Mouse (Mus musculus): ENCODE measurements around the gene Tnfrsf1b. TPM values are rescaled to one million over a fixed set of nuclear protein-coding genes. Genes with fewer than 3 reads are reported as not detected.

Tnfrsf1b gene
- polyA plus RNA-seq, 1 experiment from 2014 or later = 4.4 TPM

DNA sequence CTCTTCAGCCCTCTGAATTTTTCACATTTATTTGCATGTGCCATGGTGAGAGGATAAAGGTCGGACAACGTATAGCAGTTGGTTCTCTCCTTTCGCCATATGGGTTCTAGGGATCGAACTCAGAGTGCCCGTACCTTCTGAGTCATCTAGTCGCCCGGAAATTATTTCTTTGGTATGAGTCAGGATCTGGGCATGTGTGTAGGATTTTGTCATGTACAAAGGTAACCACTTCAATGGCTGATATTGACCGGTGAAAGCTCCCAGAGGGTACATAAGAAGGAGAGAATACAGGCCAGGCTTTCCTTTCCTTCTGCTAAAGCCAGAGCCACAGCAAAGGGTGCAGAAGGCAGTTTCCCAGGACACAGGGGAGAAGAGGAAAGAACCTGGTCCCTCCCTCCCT, 41.9 kb downstream of the Tnfrsf1b start:
- Histone ChIP-seq H3K4me2 (replicated peaks) (no peak overlapping the region), H3K4me1 (replicated peaks; ENCODE audit: control insufficient read depth, insufficient read depth, low read length) (no peaks in the 10 kb centered on the region)
- WGBS = 94% methylated on average over 8 of the region's 8 CpGs

DNA sequence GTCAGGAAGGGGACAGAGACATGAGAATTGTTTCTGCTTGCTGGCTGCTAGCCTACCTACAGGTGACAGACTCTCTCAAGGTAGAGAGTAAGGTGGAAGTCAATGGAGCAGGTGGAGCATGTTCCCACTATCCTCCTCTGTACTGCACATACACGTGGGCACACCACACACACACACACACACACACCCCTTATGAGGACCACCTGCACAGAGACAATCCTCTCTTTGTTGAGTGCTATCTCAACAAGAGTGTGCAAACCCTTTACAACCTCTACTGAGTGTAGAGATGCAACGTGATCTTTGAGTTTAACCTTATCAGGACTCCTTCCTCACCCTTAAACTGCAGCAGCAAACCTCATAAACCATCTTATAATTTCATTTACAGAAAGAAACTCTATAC, 43.4 kb downstream of the Tnfrsf1b start:
- Histone ChIP-seq H3K9ac (no peak overlapping the region), H3K36me3 (replicated peaks; ENCODE audit: control insufficient read depth, insufficient read depth) (no peaks in the 10 kb centered on the region), H3K27me3 (ENCODE audit: control insufficient read depth, insufficient read depth, low read length) (no peaks in the 10 kb centered on the region), H3K9me3 (ENCODE audit: control insufficient read depth, low read length) (no peaks in the 10 kb centered on the region), H3K4me2 (replicated peaks) (no peak overlapping the region), H3K4me3 (replicated peaks; ENCODE audit: low read length) (no peak overlapping the region), H3K4me1 (replicated peaks; ENCODE audit: control insufficient read depth, insufficient read depth, low read length) (no peaks in the 10 kb centered on the region), H3K27ac (no peak overlapping the region)
- no peak for DNase-seq (ENCODE audit: low spot score)
- no peak for ATAC-seq (ENCODE audit: low FRiP score)
- 71% methylated on average over 2 of the region's 2 CpGs for WGBS

More for the DNA sequence above, 41.9 kb downstream of the Tnfrsf1b start:
- H3K36me3 ChIP-seq (replicated peaks; ENCODE audit: control insufficient read depth, insufficient read depth) = no peaks in the 10 kb centered on the region
- H3K9me3 ChIP-seq (ENCODE audit: control insufficient read depth, low read length) = no peaks in the 10 kb centered on the region
- H3K27ac ChIP-seq = no peak overlapping the region
- ATAC-seq (ENCODE audit: low FRiP score) (no peak), DNase-seq (ENCODE audit: low spot score) (no peak)
- H3K27me3 ChIP-seq (ENCODE audit: control insufficient read depth, insufficient read depth, low read length) = no peaks in the 10 kb centered on the region
- no peak overlapping the region for H3K4me3 ChIP-seq (replicated peaks; ENCODE audit: low read length)
- H3K9ac ChIP-seq = no peak overlapping the region

DNA sequence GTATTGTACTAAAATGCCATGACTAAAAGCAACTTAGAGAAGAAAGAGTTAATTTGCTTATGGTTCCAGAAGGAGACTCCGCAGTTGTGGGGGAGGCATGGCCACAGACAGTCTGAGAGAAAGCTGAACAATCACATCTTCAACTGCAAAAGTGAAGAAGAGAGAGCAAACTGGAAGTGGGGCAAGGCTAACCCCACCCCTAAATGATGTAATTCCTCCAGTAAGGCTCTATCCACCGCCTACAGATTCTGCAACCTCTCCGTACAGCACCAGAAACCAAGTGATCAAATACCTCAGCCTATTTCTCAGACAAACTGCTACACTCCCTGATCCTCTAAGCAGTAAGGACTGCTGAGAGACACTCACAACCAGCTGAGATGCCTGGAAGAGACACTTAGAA, 45.2 kb downstream of the Tnfrsf1b start:
- no peak overlapping the region for H3K4me2 ChIP-seq (replicated peaks)
- no peaks in the 10 kb centered on the region for H3K36me3 ChIP-seq (replicated peaks; ENCODE audit: control insufficient read depth, insufficient read depth)
- no peak overlapping the region for H3K9ac ChIP-seq
- H3K9me3 ChIP-seq (ENCODE audit: control insufficient read depth, low read length) = no peaks in the 10 kb centered on the region
- 80% methylated on average over 3 of the region's 3 CpGs for WGBS
- ATAC-seq (ENCODE audit: low FRiP score) (no peak), DNase-seq (ENCODE audit: low spot score) (no peak)
- H3K4me3 ChIP-seq (replicated peaks; ENCODE audit: low read length) = no peak overlapping the region
- no peaks in the 10 kb centered on the region for H3K27me3 ChIP-seq (ENCODE audit: control insufficient read depth, insufficient read depth, low read length)
- H3K27ac ChIP-seq = no peak overlapping the region
- H3K4me1 ChIP-seq (replicated peaks; ENCODE audit: control insufficient read depth, insufficient read depth, low read length) = no peaks in the 10 kb centered on the region

DNA sequence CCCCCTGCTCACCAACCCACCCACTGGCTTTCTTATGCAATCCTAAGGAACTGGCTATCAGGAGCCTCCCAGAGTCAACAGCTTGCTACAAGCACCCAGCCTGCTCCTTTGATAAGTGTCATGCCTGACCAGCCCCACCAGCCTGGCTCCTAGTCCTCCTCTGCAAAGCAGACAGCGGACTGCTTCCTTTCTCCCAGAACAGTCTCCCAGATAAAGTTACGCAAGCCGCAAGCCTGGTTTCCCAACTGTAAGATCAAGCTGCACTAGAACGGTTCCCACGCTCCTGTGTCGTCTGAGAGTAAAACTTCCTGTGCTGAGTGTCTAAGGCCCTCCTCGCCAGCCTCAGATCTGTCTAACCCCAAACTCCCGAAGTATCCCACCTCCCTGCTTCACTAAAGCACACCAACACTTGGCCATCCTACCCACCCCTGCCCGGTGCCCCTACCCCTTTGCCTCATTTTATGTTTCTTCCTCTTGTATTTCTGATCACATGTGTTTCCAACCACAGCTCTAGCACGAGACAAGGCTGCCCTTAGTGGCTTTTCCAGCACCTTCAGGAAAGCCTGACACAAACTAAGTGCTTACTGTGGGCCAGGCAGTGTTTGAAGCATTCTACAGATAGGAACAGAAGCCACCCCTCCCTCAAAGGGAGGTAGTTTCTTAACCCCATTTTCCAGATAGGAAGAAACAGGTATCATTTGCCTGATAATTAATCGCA, 46.5 kb downstream of the Tnfrsf1b start:
- Histone ChIP-seq H3K4me1 (replicated peaks; ENCODE audit: control insufficient read depth, insufficient read depth, low read length) (no peaks in the 10 kb centered on the region), H3K9ac (no peak overlapping the region), H3K4me3 (replicated peaks; ENCODE audit: low read length) (no peak overlapping the region), H3K4me2 (replicated peaks) (no peak overlapping the region), H3K36me3 (replicated peaks; ENCODE audit: control insufficient read depth, insufficient read depth) (no peaks in the 10 kb centered on the region), H3K27ac (no peak overlapping the region), H3K9me3 (ENCODE audit: control insufficient read depth, low read length) (no peaks in the 10 kb centered on the region), H3K27me3 (ENCODE audit: control insufficient read depth, insufficient read depth, low read length) (no peaks in the 10 kb centered on the region)
- DNase-seq (ENCODE audit: low spot score) = no peak
- ATAC-seq (ENCODE audit: low FRiP score) = no peak
- 57% methylated on average over 11 of the region's 11 CpGs for WGBS

DNA sequence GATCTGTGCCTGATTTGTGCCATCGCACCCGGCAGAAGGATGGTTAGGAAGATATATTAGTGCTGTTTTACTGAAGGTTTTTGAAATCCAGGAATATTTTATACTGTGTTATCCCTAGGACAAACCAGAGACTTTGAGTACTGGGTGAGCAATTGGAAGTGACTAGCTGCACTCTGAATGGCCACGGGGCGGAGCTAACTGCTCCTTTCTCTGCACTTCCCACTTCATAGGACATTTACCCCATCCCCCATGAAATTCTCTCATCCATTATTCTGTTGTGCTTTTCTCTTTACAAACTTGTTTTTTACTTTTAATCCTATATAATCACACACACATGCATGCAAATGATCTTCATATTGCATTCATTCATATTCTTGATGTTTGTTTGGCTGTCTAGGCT, 50.1 kb downstream of the Tnfrsf1b start:
- DNase-seq (ENCODE audit: low spot score) (no peak), ATAC-seq (ENCODE audit: low FRiP score) (no peak)
- H3K27me3 ChIP-seq (ENCODE audit: control insufficient read depth, insufficient read depth, low read length) = no peaks in the 10 kb centered on the region
- H3K4me3 ChIP-seq (replicated peaks; ENCODE audit: low read length) = no peak overlapping the region
- H3K4me2 ChIP-seq (replicated peaks) = no peak overlapping the region
- H3K36me3 ChIP-seq (replicated peaks; ENCODE audit: control insufficient read depth, insufficient read depth) = no peaks in the 10 kb centered on the region
- H3K9me3 ChIP-seq (ENCODE audit: control insufficient read depth, low read length) = no peaks in the 10 kb centered on the region
- no peak overlapping the region for H3K27ac ChIP-seq
- peaks cover 13% of the 10 kb centered on the region for H3K4me1 ChIP-seq (replicated peaks; ENCODE audit: control insufficient read depth, insufficient read depth, low read length)
- no peak overlapping the region for H3K9ac ChIP-seq
- 85% methylated on average over 4 of the region's 4 CpGs for WGBS

DNA sequence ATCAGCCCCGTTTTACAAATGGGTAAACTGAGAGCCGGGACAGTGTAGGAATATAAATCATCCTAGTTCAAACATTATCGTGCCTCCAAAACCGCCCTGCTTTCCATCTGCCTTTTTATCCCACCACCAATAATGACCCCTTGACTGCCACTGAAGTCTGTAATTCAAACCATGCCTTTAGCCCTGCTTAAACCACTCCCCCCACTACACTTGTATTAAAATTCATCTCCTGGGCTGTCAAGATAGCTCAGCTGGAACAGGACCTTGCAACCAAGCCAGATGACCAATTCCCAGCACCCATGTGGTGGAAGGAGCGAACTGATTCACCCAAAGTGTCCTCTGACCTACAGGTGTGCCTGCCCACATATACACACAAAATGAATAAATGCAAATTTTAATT, 51.5 kb downstream of the Tnfrsf1b start:
- WGBS = 23% methylated on average over 5 of the region's 5 CpGs
- Histone ChIP-seq H3K4me1 (replicated peaks; ENCODE audit: control insufficient read depth, insufficient read depth, low read length) (peaks cover 13% of the 10 kb centered on the region), H3K4me3 (replicated peaks; ENCODE audit: low read length) (peak overlapping the region; percentile 92), H3K4me2 (replicated peaks) (peak overlapping the region; percentile 43), H3K27me3 (ENCODE audit: control insufficient read depth, insufficient read depth, low read length) (no peaks in the 10 kb centered on the region), H3K36me3 (replicated peaks; ENCODE audit: control insufficient read depth, insufficient read depth) (peaks cover 5% of the 10 kb centered on the region), H3K9ac (peak overlapping the region; percentile 92; the same call in 1 of the 2 replicates), H3K9me3 (ENCODE audit: control insufficient read depth, low read length) (no peaks in the 10 kb centered on the region), H3K27ac (no peak overlapping the region)
- DNase-seq (ENCODE audit: low spot score) = no peak
- ATAC-seq (ENCODE audit: low FRiP score) = no peak

DNA sequence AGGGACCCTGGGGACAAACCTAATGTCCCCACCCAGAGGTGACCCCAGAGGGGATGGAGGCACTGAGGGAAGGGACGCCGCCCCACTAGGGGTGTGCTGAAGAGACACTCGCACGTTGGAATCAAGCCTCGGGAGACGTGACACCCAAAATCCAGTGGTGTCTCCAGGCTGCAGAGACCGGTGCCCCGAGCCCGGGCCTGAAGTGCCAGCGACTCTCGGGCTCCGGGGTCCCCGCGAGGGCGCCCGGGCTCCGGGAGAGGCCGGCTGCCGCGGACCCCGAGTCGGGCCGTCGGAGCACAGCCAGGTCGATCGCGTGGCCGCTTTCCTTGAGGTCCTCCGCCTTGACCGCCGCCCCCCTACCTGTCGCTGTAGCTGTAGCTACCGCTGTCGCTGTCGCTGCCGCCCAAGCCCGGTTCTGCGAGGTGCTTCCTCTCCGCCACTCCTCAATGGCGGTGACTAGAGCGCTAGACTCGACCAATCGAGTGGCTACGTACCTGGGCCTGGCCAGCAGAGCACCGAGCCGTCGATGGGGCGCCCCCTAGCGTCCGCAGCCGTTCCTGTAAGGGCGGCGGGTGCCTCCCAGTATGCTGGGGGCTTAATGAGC, 52.0 kb downstream of the Tnfrsf1b start, which contains the start of gene Vps13d:
Gene Vps13d (minus strand): TSS at position 447 of the 604 bp plus-strand sequence.
- Histone ChIP-seq H3K27ac (peak within 1 kb of the TSS; percentile 72), H3K4me2 (replicated peaks) (peak within 1 kb of the TSS; percentile 84), H3K4me3 (replicated peaks; ENCODE audit: low read length) (peak within 1 kb of the TSS; percentile 92), H3K36me3 (replicated peaks; ENCODE audit: control insufficient read depth, insufficient read depth) (peaks cover 10% of the 10 kb centered on the region), H3K9me3 (ENCODE audit: control insufficient read depth, low read length) (no peaks in the 10 kb centered on the region), H3K4me1 (replicated peaks; ENCODE audit: control insufficient read depth, insufficient read depth, low read length) (peaks cover 13% of the 10 kb centered on the region), H3K9ac (peak within 1 kb of the TSS; percentile 92), H3K27me3 (ENCODE audit: control insufficient read depth, insufficient read depth, low read length) (no peaks in the 10 kb centered on the region)
- peak; percentile 95 for ATAC-seq (ENCODE audit: low FRiP score)
- DNase-seq (ENCODE audit: low spot score) = peak; percentile 96
- WGBS = under 1% methylated on average over 53 of the region's 53 CpGs

DNA sequence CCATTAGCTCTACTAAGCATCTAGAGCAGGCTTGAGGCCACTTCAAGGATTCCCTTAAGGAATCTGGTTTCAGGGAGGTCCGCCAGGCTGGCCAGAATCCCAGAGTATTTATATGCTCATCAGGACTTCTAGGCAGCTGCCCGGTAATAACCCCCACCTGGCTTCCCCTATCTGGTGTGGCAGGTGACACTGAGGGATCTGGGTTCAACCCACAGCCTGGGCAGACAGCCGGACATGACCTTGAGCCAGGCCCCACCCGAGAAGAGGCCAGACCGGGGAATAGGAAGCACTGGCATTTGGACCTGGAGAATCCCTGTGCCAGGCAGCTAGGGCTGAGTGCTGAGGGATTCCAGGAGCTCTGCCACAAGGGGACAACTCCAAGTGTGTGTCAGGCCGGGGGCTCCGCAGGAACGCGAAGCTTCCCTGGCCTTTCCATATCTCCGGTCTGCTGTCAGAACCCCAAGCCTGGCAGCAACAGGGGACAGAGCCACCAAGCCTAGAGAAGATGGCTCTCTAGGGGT, 52.6 kb downstream of the Tnfrsf1b start:
- DNase-seq (ENCODE audit: low spot score) (no peak), ATAC-seq (ENCODE audit: low FRiP score) (peak; percentile 35)
- 1% methylated on average over 10 of the region's 10 CpGs for WGBS
- Histone ChIP-seq H3K4me2 (replicated peaks) (peak overlapping the region; percentile 84), H3K9ac (peak overlapping the region; percentile 92), H3K27me3 (ENCODE audit: control insufficient read depth, insufficient read depth, low read length) (no peaks in the 10 kb centered on the region), H3K4me1 (replicated peaks; ENCODE audit: control insufficient read depth, insufficient read depth, low read length) (peaks cover 13% of the 10 kb centered on the region), H3K27ac (peak overlapping the region; percentile 72), H3K36me3 (replicated peaks; ENCODE audit: control insufficient read depth, insufficient read depth) (peaks cover 14% of the 10 kb centered on the region), H3K9me3 (ENCODE audit: control insufficient read depth, low read length) (no peaks in the 10 kb centered on the region), H3K4me3 (replicated peaks; ENCODE audit: low read length) (peak overlapping the region; percentile 92)

DNA sequence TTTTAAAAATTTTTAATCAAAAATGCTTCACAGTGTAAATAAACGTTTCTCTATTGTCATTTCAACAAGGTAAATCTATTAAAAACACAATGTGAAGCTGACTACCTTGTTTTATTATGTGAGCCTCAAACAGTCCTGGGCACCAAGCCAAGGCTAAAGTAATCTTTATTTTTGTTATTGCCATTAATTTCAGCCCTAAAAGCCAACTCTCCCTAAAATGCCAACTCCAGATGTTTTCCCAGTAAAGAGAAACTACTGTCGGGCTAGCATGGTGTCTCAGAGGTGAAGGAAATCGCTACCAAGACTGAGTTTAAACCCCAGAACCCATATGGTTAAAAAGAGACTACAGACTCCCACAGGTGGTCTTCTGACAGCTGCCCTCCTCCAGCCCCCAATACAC, 53.3 kb downstream of the Tnfrsf1b start:
- WGBS = 56% methylated on average over 3 of the region's 3 CpGs
- Histone ChIP-seq H3K36me3 (replicated peaks; ENCODE audit: control insufficient read depth, insufficient read depth) (peaks cover 20% of the 10 kb centered on the region), H3K9me3 (ENCODE audit: control insufficient read depth, low read length) (no peaks in the 10 kb centered on the region), H3K4me2 (replicated peaks) (peak overlapping the region; percentile 84), H3K27ac (no peak overlapping the region), H3K9ac (peak overlapping the region; percentile 92), H3K4me3 (replicated peaks; ENCODE audit: low read length) (peak overlapping the region; percentile 92), H3K27me3 (ENCODE audit: control insufficient read depth, insufficient read depth, low read length) (no peaks in the 10 kb centered on the region), H3K4me1 (replicated peaks; ENCODE audit: control insufficient read depth, insufficient read depth, low read length) (peaks cover 13% of the 10 kb centered on the region)
- DNase-seq (ENCODE audit: low spot score) (no peak), ATAC-seq (ENCODE audit: low FRiP score) (no peak)

Measured in hindbrain, embryonic 14.5 days (tissue).